Mouse (Mus musculus) heart, embryonic 15.5 days (tissue): ENCODE data around the gene Ckap2l. TPM values are rescaled to one million over a fixed set of nuclear protein-coding genes. Genes with fewer than 3 reads are reported as not detected.

ENCODE experiments used
- ATAC-seq: fragments of 200-750 bp; cut with Nextera tagmentation; replicated peaks from 2 replicates; pipeline ENCODE4 v1.8.0; 2017; ENCODE audit warnings: low read depth, moderate TSS enrichment; ENCODE audit not compliant: insufficient number of reproducible peaks, insufficient read depth, low FRiP score
- H3K27ac ChIP-seq: fragments of 300-500 bp; sonication (generic); 2 replicates; pipeline ENCODE4 v1.5.1; 2015; ENCODE audit warnings: mild to moderate bottlenecking, inconsistent platforms
- H3K27me3 ChIP-seq: fragments of 300-500 bp; sonication (generic); 2 replicates; pipeline ENCODE4 v1.6.1; 2015; ENCODE audit warnings: inconsistent platforms
- H3K36me3 ChIP-seq: fragments of 300-500 bp; sonication (generic); 2 replicates; pipeline ENCODE4 v1.6.1; 2015; ENCODE audit warnings: mild to moderate bottlenecking, inconsistent platforms
- H3K4me1 ChIP-seq: fragments of 300-500 bp; sonication (generic); replicated peaks from 2 replicates; pipeline ENCODE4 v1.6.1; 2015; ENCODE audit warnings: inconsistent platforms
- H3K4me2 ChIP-seq: fragments of 300-500 bp; sonication (generic); 2 replicates; pipeline ENCODE4 v1.6.1; 2015; ENCODE audit warnings: inconsistent platforms, mild to moderate bottlenecking, moderate library complexity
- H3K4me3 ChIP-seq: fragments of 300-500 bp; sonication (generic); 2 replicates; pipeline ENCODE4 v1.5.1; 2015; ENCODE audit warnings: mild to moderate bottlenecking, inconsistent platforms
- H3K9ac ChIP-seq: fragments of 300-500 bp; sonication (generic); 2 replicates; pipeline ENCODE4 v1.6.1; 2015; ENCODE audit warnings: mild to moderate bottlenecking, inconsistent platforms
- H3K9me3 ChIP-seq: fragments of 300-500 bp; sonication (generic); replicated peaks from 2 replicates; pipeline ENCODE4 v1.6.1; 2016; ENCODE audit warnings: inconsistent platforms
- WGBS: fragments of 180-500 bp; shearing (Covaris S2); methylation state at CpG from one replicate; pipeline ENCODE4 v1.1.7; 2015; ENCODE audit warnings: mixed read lengths; 5-methylcytosine and 5-hydroxymethylcytosine counted together
- polyA plus RNA-seq: library from polyadenylated mRNA; unstranded; fragments of >200 nt; fragmentation: Nextera tagmentation; extraction: Ambion mirVana; gene quantifications from 2 replicates; pipeline ENCODE4 v1.2.1, GENCODE M21; 2015

The Ckap2l gene
- 36.5 and 39.5 TPM in 2 replicates for polyA plus RNA-seq

- H3K36me3 ChIP-seq: no peaks in the 10 kb centered on the region
- WGBS: under 1% methylated on average over 50 of the region's 50 CpGs
These were observed at the start of gene Ckap2l for GRCm38 (mm10) chr2:129296671-129297588. Gene Ckap2l (minus strand): TSS chr2:129297212.

GRCm38 (mm10) chr2:129338138-129338621, 41.2 kb upstream of the Ckap2l start:
- 62% methylated on average over 6 of the region's 6 CpGs for WGBS
- no peak for ATAC-seq
- H3K9ac ChIP-seq: no peak overlapping the region
- H3K27ac ChIP-seq: no peak overlapping the region
- no peak overlapping the region for H3K4me3 ChIP-seq
- H3K4me1 ChIP-seq: no peaks in the 10 kb centered on the region
- no peaks in the 10 kb centered on the region for H3K36me3 ChIP-seq
- H3K9me3 ChIP-seq: no peaks in the 10 kb centered on the region
- no peak overlapping the region for H3K4me2 ChIP-seq
- H3K27me3 ChIP-seq: no peaks in the 10 kb centered on the region

More at GRCm38 (mm10) chr2:129296671-129297588, at the start of gene Ckap2l:
- Histone ChIP-seq H3K4me3 (peak within 1 kb of the TSS; percentile 88), H3K9ac (peak within 1 kb of the TSS; percentile 78), H3K4me2 (peak within 1 kb of the TSS; percentile 82), H3K27me3 (no peaks in the 10 kb centered on the region), H3K9me3 (no peaks in the 10 kb centered on the region), H3K27ac (peak within 1 kb of the TSS; percentile 95), H3K4me1 (peaks cover 21% of the 10 kb centered on the region)
- peak; percentile 100 for ATAC-seq

GRCm38 (mm10) chr2:129333471-129333870, 36.5 kb upstream of the Ckap2l start:
- 51% methylated on average over 4 of the region's 4 CpGs for WGBS
- Histone ChIP-seq H3K4me2 (no peak overlapping the region), H3K27me3 (no peaks in the 10 kb centered on the region), H3K4me1 (no peaks in the 10 kb centered on the region; the same call in 1 of the 2 replicates), H3K4me3 (no peak overlapping the region), H3K27ac (no peak overlapping the region), H3K36me3 (no peaks in the 10 kb centered on the region), H3K9me3 (no peaks in the 10 kb centered on the region), H3K9ac (no peak overlapping the region)
- no peak for ATAC-seq

- H3K27ac ChIP-seq: peak overlapping the region; percentile 45
- no peaks in the 10 kb centered on the region; the same call in 1 of the 2 replicates for H3K4me1 ChIP-seq
- 62% methylated on average over 13 of the region's 13 CpGs for WGBS
- H3K36me3 ChIP-seq: no peaks in the 10 kb centered on the region
- no peaks in the 10 kb centered on the region for H3K27me3 ChIP-seq
- H3K9ac ChIP-seq: no peak overlapping the region
- no peaks in the 10 kb centered on the region for H3K9me3 ChIP-seq
- ATAC-seq: no peak
- no peak overlapping the region for H3K4me3 ChIP-seq
- peak overlapping the region; percentile 15; the same call in 1 of the 2 replicates for H3K4me2 ChIP-seq
These were observed 33.5 kb upstream of the Ckap2l start for GRCm38 (mm10) chr2:129330540-129330939.

GRCm38 (mm10) chr2:129330024-129330423, 33.0 kb upstream of the Ckap2l start:
- no peaks in the 10 kb centered on the region for H3K27me3 ChIP-seq
- 46% methylated on average over 7 of the region's 7 CpGs for WGBS
- H3K4me3 ChIP-seq: no peak overlapping the region
- H3K36me3 ChIP-seq: no peaks in the 10 kb centered on the region
- H3K4me1 ChIP-seq: no peaks in the 10 kb centered on the region; the same call in 1 of the 2 replicates
- peak overlapping the region; percentile 45; the same call in 1 of the 2 replicates for H3K27ac ChIP-seq
- no peaks in the 10 kb centered on the region for H3K9me3 ChIP-seq
- H3K9ac ChIP-seq: no peak overlapping the region
- no peak overlapping the region; the same call in 1 of the 2 replicates for H3K4me2 ChIP-seq
- no peak for ATAC-seq

- ATAC-seq: no peak
- Histone ChIP-seq H3K27ac (no peak overlapping the region), H3K9ac (no peak overlapping the region), H3K36me3 (no peaks in the 10 kb centered on the region), H3K4me1 (no peaks in the 10 kb centered on the region; the same call in 1 of the 2 replicates), H3K4me2 (no peak overlapping the region), H3K27me3 (no peaks in the 10 kb centered on the region), H3K9me3 (no peaks in the 10 kb centered on the region), H3K4me3 (no peak overlapping the region)
- WGBS: 86% methylated on average over 4 of the region's 4 CpGs
These were observed 31.2 kb upstream of the Ckap2l start for GRCm38 (mm10) chr2:129328238-129328637.

- no peaks in the 10 kb centered on the region for H3K27me3 ChIP-seq
- H3K9me3 ChIP-seq: no peaks in the 10 kb centered on the region
- H3K4me1 ChIP-seq: no peaks in the 10 kb centered on the region
- 69% methylated on average over 3 of the region's 3 CpGs for WGBS
- no peaks in the 10 kb centered on the region for H3K36me3 ChIP-seq
- no peak overlapping the region for H3K27ac ChIP-seq
- H3K4me2 ChIP-seq: no peak overlapping the region
- H3K9ac ChIP-seq: no peak overlapping the region
- no peak overlapping the region for H3K4me3 ChIP-seq
- ATAC-seq: no peak
These were observed 27.2 kb upstream of the Ckap2l start for GRCm38 (mm10) chr2:129324216-129324615.

GRCm38 (mm10) chr2:129322117-129322635, 25.2 kb upstream of the Ckap2l start:
- Histone ChIP-seq H3K4me3 (no peak overlapping the region), H3K4me1 (no peaks in the 10 kb centered on the region), H3K9me3 (no peaks in the 10 kb centered on the region), H3K36me3 (no peaks in the 10 kb centered on the region), H3K27ac (no peak overlapping the region), H3K27me3 (no peaks in the 10 kb centered on the region), H3K9ac (no peak overlapping the region), H3K4me2 (no peak overlapping the region)
- ATAC-seq: no peak
- WGBS: 59% methylated on average over 1 of the region's 1 CpGs

- no peak for ATAC-seq
- H3K9ac ChIP-seq: no peak overlapping the region
- WGBS: 73% methylated on average over 8 of the region's 8 CpGs
These were observed 23.1 kb upstream of the Ckap2l start for GRCm38 (mm10) chr2:129320033-129320605.

GRCm38 (mm10) chr2:129315831-129316230, 18.8 kb upstream of the Ckap2l start:
- ATAC-seq: no peak
- H3K4me2 ChIP-seq: no peak overlapping the region
- 66% methylated on average over 4 of the region's 4 CpGs for WGBS
- no peak overlapping the region for H3K9ac ChIP-seq
- no peak overlapping the region for H3K27ac ChIP-seq
- no peaks in the 10 kb centered on the region for H3K9me3 ChIP-seq
- no peaks in the 10 kb centered on the region for H3K27me3 ChIP-seq
- no peaks in the 10 kb centered on the region for H3K36me3 ChIP-seq
- H3K4me3 ChIP-seq: no peak overlapping the region
- H3K4me1 ChIP-seq: no peaks in the 10 kb centered on the region

More at GRCm38 (mm10) chr2:129320033-129320605, 23.1 kb upstream of the Ckap2l start:
- Histone ChIP-seq H3K27ac (no peak overlapping the region), H3K4me1 (no peaks in the 10 kb centered on the region), H3K27me3 (no peaks in the 10 kb centered on the region), H3K36me3 (no peaks in the 10 kb centered on the region), H3K9me3 (no peaks in the 10 kb centered on the region), H3K4me3 (no peak overlapping the region), H3K4me2 (no peak overlapping the region)

- H3K9me3 ChIP-seq: no peaks in the 10 kb centered on the region
- no peak overlapping the region for H3K4me2 ChIP-seq
- no peak overlapping the region for H3K9ac ChIP-seq
- H3K4me3 ChIP-seq: no peak overlapping the region
- no peak overlapping the region for H3K27ac ChIP-seq
- H3K36me3 ChIP-seq: no peaks in the 10 kb centered on the region
- no peaks in the 10 kb centered on the region for H3K4me1 ChIP-seq
- ATAC-seq: no peak
- 75% methylated on average over 6 of the region's 6 CpGs for WGBS
- no peaks in the 10 kb centered on the region for H3K27me3 ChIP-seq
These were observed 17.9 kb upstream of the Ckap2l start for GRCm38 (mm10) chr2:129314880-129315279.
